Mouse (Mus musculus): ENCODE measurements at regions not wholly inside any gene's neighbourhood (a gene's known extent, or its start where the extent isn't known, plus 50 kb on each side); places are given as distances from the start of the nearest gene placed in this dataset.
"Not testable (repeated sequence)": the region's sequence is repeated elsewhere in the genome, so short reads cannot be mapped to it uniquely, and the experiment has no call there.

GRCm38 (mm10) chr3:18479557-18479956 is 531.3 kb downstream of the Cypt12 start:
- TF ChIP-seq CTCF (IDR thresholded peaks at IDR 0.05; ENCODE audit: low read depth), result no peak
- Histone ChIP-seq H3K4me3 (ENCODE audit: low read depth, low read length) (no peak overlapping the region), H3K27me3 (replicated peaks; ENCODE audit: control insufficient read depth, insufficient read depth, low read length) (no peaks in the 10 kb centered on the region), H3K27ac (ENCODE audit: low read depth, low read length) (no peak overlapping the region), H3K4me1 (replicated peaks; ENCODE audit: control insufficient read depth, insufficient read depth, low read length) (no peaks in the 10 kb centered on the region), H3K9me3 (ENCODE audit: control insufficient read depth) (no peaks in the 10 kb centered on the region), H3K36me3 (ENCODE audit: control insufficient read depth, insufficient read depth) (no peaks in the 10 kb centered on the region), H3K4me2 (replicated peaks; ENCODE audit: low read depth) (no peak overlapping the region), H3K9ac (ENCODE audit: low read depth, low read length) (no peak overlapping the region)
- no peak for ATAC-seq
- 67% methylated on average over 2 of the region's 2 CpGs for WGBS

- Histone ChIP-seq H3K9ac (ENCODE audit: low read depth, low read length) (no peak overlapping the region), H3K27me3 (replicated peaks; ENCODE audit: control insufficient read depth, insufficient read depth, low read length) (no peaks in the 10 kb centered on the region), H3K4me1 (replicated peaks; ENCODE audit: control insufficient read depth, insufficient read depth, low read length) (no peaks in the 10 kb centered on the region), H3K4me3 (ENCODE audit: low read depth, low read length) (no peak overlapping the region), H3K4me2 (replicated peaks; ENCODE audit: low read depth) (no peak overlapping the region), H3K27ac (ENCODE audit: low read depth, low read length) (no peak overlapping the region), H3K36me3 (ENCODE audit: control insufficient read depth, insufficient read depth) (no peaks in the 10 kb centered on the region), H3K9me3 (ENCODE audit: control insufficient read depth) (no peaks in the 10 kb centered on the region)
- 45% methylated on average over 2 of the region's 2 CpGs for WGBS
- no peak for ATAC-seq
- TF ChIP-seq CTCF (IDR thresholded peaks at IDR 0.05; ENCODE audit: low read depth), result no peak
Observed at GRCm38 (mm10) chr3:18482006-18482405, 533.8 kb downstream of the Cypt12 start.

GRCm38 (mm10) chr3:18488886-18489285 is 540.7 kb downstream of the Cypt12 start:
- Histone ChIP-seq H3K36me3 (ENCODE audit: control insufficient read depth, insufficient read depth) (no peaks in the 10 kb centered on the region), H3K4me2 (replicated peaks; ENCODE audit: low read depth) (no peak overlapping the region), H3K4me3 (ENCODE audit: low read depth, low read length) (no peak overlapping the region), H3K27ac (ENCODE audit: low read depth, low read length) (no peak overlapping the region), H3K27me3 (replicated peaks; ENCODE audit: control insufficient read depth, insufficient read depth, low read length) (no peaks in the 10 kb centered on the region), H3K9ac (ENCODE audit: low read depth, low read length) (no peak overlapping the region), H3K4me1 (replicated peaks; ENCODE audit: control insufficient read depth, insufficient read depth, low read length) (no peaks in the 10 kb centered on the region), H3K9me3 (ENCODE audit: control insufficient read depth) (no peaks in the 10 kb centered on the region)
- no peak for ATAC-seq
- WGBS, result 77% methylated on average over 2 of the region's 2 CpGs
- TF ChIP-seq CTCF (IDR thresholded peaks at IDR 0.05; ENCODE audit: low read depth), result no peak

- Histone ChIP-seq H3K9ac (ENCODE audit: low read depth, low read length) (no peak overlapping the region), H3K27me3 (replicated peaks; ENCODE audit: control insufficient read depth, insufficient read depth, low read length) (no peaks in the 10 kb centered on the region), H3K27ac (ENCODE audit: low read depth, low read length) (no peak overlapping the region), H3K4me1 (replicated peaks; ENCODE audit: control insufficient read depth, insufficient read depth, low read length) (no peaks in the 10 kb centered on the region), H3K4me2 (replicated peaks; ENCODE audit: low read depth) (no peak overlapping the region), H3K36me3 (ENCODE audit: control insufficient read depth, insufficient read depth) (no peaks in the 10 kb centered on the region), H3K4me3 (ENCODE audit: low read depth, low read length) (no peak overlapping the region), H3K9me3 (ENCODE audit: control insufficient read depth) (no peaks in the 10 kb centered on the region)
- ATAC-seq, result no peak
- 64% methylated on average over 3 of the region's 3 CpGs for WGBS
- TF ChIP-seq CTCF (IDR thresholded peaks at IDR 0.05; ENCODE audit: low read depth), result no peak
Observed at GRCm38 (mm10) chr3:18522562-18522961, 574.4 kb downstream of the Cypt12 start.

GRCm38 (mm10) chr3:18524011-18524410 is 575.8 kb downstream of the Cypt12 start:
- H3K27ac ChIP-seq (ENCODE audit: low read depth, low read length), result no peak overlapping the region
- no peak overlapping the region for H3K9ac ChIP-seq (ENCODE audit: low read depth, low read length)
- no peak for ATAC-seq
- H3K27me3 ChIP-seq (replicated peaks; ENCODE audit: control insufficient read depth, insufficient read depth, low read length), result no peaks in the 10 kb centered on the region
- H3K4me3 ChIP-seq (ENCODE audit: low read depth, low read length), result no peak overlapping the region
- H3K36me3 ChIP-seq (ENCODE audit: control insufficient read depth, insufficient read depth), result no peaks in the 10 kb centered on the region
- WGBS, result 71% methylated on average over 2 of the region's 2 CpGs
- no peak for TF ChIP-seq CTCF (IDR thresholded peaks at IDR 0.05; ENCODE audit: low read depth)
- no peaks in the 10 kb centered on the region for H3K9me3 ChIP-seq (ENCODE audit: control insufficient read depth)
- H3K4me2 ChIP-seq (replicated peaks; ENCODE audit: low read depth), result no peak overlapping the region
- no peaks in the 10 kb centered on the region for H3K4me1 ChIP-seq (replicated peaks; ENCODE audit: control insufficient read depth, insufficient read depth, low read length)

GRCm38 (mm10) chr3:18557201-18557600 is 609.0 kb downstream of the Cypt12 start:
- WGBS, result 88% methylated on average over 2 of the region's 2 CpGs
- no peak for ATAC-seq

GRCm38 (mm10) chr3:18560282-18560785 is 612.1 kb downstream of the Cypt12 start:
- ATAC-seq, result no peak
- no peak overlapping the region for H3K4me2 ChIP-seq (replicated peaks; ENCODE audit: low read depth)
- no peaks in the 10 kb centered on the region for H3K9me3 ChIP-seq (ENCODE audit: control insufficient read depth)
- TF ChIP-seq CTCF (IDR thresholded peaks at IDR 0.05; ENCODE audit: low read depth), result no peak
- WGBS, result 62% methylated on average over 4 of the region's 4 CpGs
- H3K4me3 ChIP-seq (ENCODE audit: low read depth, low read length), result no peak overlapping the region
- no peaks in the 10 kb centered on the region for H3K36me3 ChIP-seq (ENCODE audit: control insufficient read depth, insufficient read depth)
- no peak overlapping the region for H3K27ac ChIP-seq (ENCODE audit: low read depth, low read length)
- H3K4me1 ChIP-seq (replicated peaks; ENCODE audit: control insufficient read depth, insufficient read depth, low read length), result no peaks in the 10 kb centered on the region
- H3K27me3 ChIP-seq (replicated peaks; ENCODE audit: control insufficient read depth, insufficient read depth, low read length), result no peaks in the 10 kb centered on the region
- H3K9ac ChIP-seq (ENCODE audit: low read depth, low read length), result no peak overlapping the region

More at GRCm38 (mm10) chr3:18557201-18557600, 609.0 kb downstream of the Cypt12 start:
- no peak for TF ChIP-seq CTCF (IDR thresholded peaks at IDR 0.05; ENCODE audit: low read depth)
- Histone ChIP-seq H3K4me2 (replicated peaks; ENCODE audit: low read depth) (no peak overlapping the region), H3K9me3 (ENCODE audit: control insufficient read depth) (no peaks in the 10 kb centered on the region), H3K27me3 (replicated peaks; ENCODE audit: control insufficient read depth, insufficient read depth, low read length) (no peaks in the 10 kb centered on the region), H3K36me3 (ENCODE audit: control insufficient read depth, insufficient read depth) (no peaks in the 10 kb centered on the region), H3K4me1 (replicated peaks; ENCODE audit: control insufficient read depth, insufficient read depth, low read length) (no peaks in the 10 kb centered on the region), H3K27ac (ENCODE audit: low read depth, low read length) (no peak overlapping the region), H3K4me3 (ENCODE audit: low read depth, low read length) (no peak overlapping the region), H3K9ac (ENCODE audit: low read depth, low read length) (no peak overlapping the region)

- not testable (repeated sequence) for ATAC-seq; H3K4me2 ChIP-seq (replicated peaks; ENCODE audit: low read depth); H3K9ac ChIP-seq (ENCODE audit: low read depth, low read length); H3K27ac ChIP-seq (ENCODE audit: low read depth, low read length); H3K4me3 ChIP-seq (ENCODE audit: low read depth, low read length); H3K27me3 ChIP-seq (replicated peaks; ENCODE audit: control insufficient read depth, insufficient read depth, low read length); H3K9me3 ChIP-seq (ENCODE audit: control insufficient read depth); H3K4me1 ChIP-seq (replicated peaks; ENCODE audit: control insufficient read depth, insufficient read depth, low read length); H3K36me3 ChIP-seq (ENCODE audit: control insufficient read depth, insufficient read depth)
- WGBS, result 73% methylated on average over 12 of the region's 12 CpGs
Observed at GRCm38 (mm10) chr3:18580911-18581626, 632.9 kb downstream of the Cypt12 start.
